Mouse (Mus musculus): ENCODE data around the gene Eaf1. TPM values are rescaled to one million over a fixed set of nuclear protein-coding genes. Genes with fewer than 3 reads are reported as not detected.
"Not testable (repeated sequence)": the region's sequence is repeated elsewhere in the genome, so short reads cannot be mapped to it uniquely, and the experiment has no call there.

Gene Eaf1
- 20.1 and 20.9 TPM in 2 replicates for polyA plus RNA-seq (2016; fragmentation: Nextera tagmentation; extraction: Ambion mirVana)

DNA sequence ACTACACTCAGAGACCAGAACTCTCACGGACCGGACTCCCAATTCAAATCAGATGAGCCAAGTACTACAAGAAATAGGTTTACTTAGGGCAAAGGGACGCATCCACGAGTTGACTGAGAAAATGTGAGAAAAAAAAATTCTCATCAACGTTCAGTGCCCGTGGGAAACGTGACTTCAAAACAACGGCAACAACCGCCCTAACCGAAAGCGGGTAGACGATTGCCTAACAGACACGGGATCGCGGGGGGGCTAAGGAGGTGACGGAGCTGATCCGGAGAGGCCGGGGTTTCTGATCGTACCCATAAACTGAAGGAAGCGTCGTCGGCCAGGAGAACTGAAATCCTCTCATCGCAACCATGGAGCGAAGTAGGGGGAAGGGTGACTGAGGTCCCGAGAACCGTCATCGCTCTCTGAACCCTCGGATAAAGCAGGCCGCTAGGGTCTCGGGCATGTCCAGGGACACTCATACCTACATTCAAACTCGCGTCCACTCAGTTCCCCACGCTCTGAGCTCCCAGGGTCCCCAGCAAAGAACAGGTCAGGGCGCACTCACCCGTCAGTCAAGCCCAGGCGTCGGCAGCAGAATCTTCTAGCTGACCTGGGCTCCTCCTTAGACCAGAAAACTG lies at the start of gene Eaf1:
Gene Eaf1 (plus strand): TSS at position 51 of the 626 bp plus-strand sequence.
- Histone ChIP-seq H3K9me3 (replicated peaks) (no peaks in the 10 kb centered on the region), H3K27ac (ENCODE audit: poor library complexity, severe bottlenecking) (peak within 1 kb of the TSS; percentile 83), H3K27me3 (replicated peaks) (no peaks in the 10 kb centered on the region), H3K4me2 (peak within 1 kb of the TSS; percentile 93), H3K36me3 (peaks cover 42% of the 10 kb centered on the region), H3K9ac (peak within 1 kb of the TSS; percentile 90), H3K4me3 (peak within 1 kb of the TSS; percentile 89), H3K4me1 (replicated peaks) (peaks cover 34% of the 10 kb centered on the region)
- ATAC-seq (ENCODE audit: insufficient number of reproducible peaks, low FRiP score): peak; percentile 56
- under 1% methylated on average over 37 of the region's 37 CpGs for WGBS

DNA sequence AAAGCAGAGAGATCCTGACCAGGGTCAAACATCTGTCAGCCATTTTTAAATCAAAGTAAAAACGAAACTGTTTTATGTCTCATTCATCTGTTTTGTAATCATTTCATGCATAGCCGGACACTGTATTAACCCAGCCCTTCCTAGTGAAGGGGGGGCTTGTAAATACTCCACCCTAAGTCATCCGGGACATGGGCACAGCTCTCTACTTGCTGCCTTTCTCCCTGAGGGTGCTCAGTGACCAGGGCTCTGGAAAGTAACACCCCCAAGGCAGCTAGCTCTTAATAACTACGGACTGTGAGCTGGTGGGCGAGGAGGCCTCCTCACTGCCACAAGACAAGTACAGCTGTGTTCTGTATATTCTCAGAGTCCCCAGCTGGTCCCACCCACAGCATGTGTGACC lies 45.2 kb upstream of the Eaf1 start:
- Histone ChIP-seq H3K4me2 (no peak overlapping the region), H3K27ac (ENCODE audit: poor library complexity, severe bottlenecking) (no peak overlapping the region), H3K4me3 (no peak overlapping the region), H3K9me3 (replicated peaks) (no peaks in the 10 kb centered on the region), H3K9ac (no peak overlapping the region), H3K36me3 (no peaks in the 10 kb centered on the region), H3K27me3 (replicated peaks) (no peaks in the 10 kb centered on the region), H3K4me1 (replicated peaks) (no peaks in the 10 kb centered on the region; the same call in 1 of the 2 replicates)
- ATAC-seq (ENCODE audit: insufficient number of reproducible peaks, low FRiP score): no peak
- WGBS: 67% methylated on average over 5 of the region's 5 CpGs

DNA sequence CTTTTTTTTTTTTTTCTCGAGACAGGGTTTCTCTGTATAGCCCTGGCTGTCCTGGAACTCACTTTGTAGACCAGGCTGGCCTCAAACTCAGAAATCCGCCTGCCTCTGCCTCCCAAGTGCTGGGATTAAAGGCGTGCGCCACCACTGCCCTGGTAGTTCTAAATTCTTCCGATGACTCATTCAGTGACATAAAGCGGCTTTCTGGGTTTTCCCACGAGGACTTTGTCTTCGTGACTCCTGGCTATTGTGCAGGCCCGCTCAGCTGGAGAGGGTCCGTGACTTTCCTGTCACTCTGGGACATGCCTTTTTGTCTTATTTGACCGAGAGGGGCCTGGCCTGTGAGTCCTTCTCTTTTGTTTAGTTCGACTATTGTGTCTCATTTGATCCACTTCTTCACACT lies 40.3 kb upstream of the Eaf1 start:
- H3K4me1 ChIP-seq (replicated peaks); H3K9ac ChIP-seq; ATAC-seq (ENCODE audit: insufficient number of reproducible peaks, low FRiP score); H3K9me3 ChIP-seq (replicated peaks); H3K36me3 ChIP-seq; H3K27ac ChIP-seq (ENCODE audit: poor library complexity, severe bottlenecking); H3K27me3 ChIP-seq (replicated peaks); H3K4me2 ChIP-seq; H3K4me3 ChIP-seq: not testable (repeated sequence)
- 81% methylated on average over 12 of the region's 12 CpGs for WGBS

DNA sequence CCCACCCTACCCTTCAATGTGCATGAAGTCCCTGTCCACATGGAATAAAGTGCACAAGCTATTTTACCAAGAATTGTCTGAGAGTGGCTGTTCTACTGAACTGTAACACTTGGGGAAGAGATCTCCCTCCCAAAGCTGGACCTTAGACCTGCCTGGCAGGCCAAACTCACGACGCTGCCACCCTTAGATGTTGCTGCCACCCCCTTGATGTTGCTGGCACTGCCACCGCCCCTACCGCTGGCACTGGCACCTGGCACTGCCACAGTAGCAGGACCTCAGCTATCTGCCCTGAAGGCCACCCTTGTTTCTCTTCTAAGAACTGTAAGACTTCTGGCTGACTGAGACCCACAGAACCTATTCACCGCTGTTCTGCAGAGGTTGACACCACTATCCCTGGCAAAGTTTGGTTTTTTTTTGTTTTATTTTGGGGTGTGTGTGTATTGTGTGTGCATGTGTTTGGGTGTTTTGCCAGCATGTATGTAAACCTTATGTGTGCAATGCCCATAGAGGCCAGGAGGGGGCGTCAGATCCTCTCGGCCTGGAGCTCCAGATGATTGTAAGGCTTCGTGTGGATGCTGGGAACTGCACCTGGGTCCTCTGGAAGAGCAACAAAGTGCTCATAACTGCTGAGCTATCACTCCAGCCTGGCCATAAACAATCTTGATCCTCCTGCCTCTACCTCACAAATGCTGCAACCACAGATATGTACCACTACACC lies 39.2 kb upstream of the Eaf1 start:
- H3K4me3 ChIP-seq: no peak overlapping the region
- no peaks in the 10 kb centered on the region for H3K36me3 ChIP-seq
- H3K27me3 ChIP-seq (replicated peaks): no peaks in the 10 kb centered on the region
- no peak overlapping the region for H3K27ac ChIP-seq (ENCODE audit: poor library complexity, severe bottlenecking)
- no peak overlapping the region for H3K9ac ChIP-seq
- 80% methylated on average over 8 of the region's 8 CpGs for WGBS
- H3K4me1 ChIP-seq (replicated peaks): 0 out of 2 replicates have a peak, but pooled peaks cover 5% of the 10 kb centered on the region
- H3K9me3 ChIP-seq (replicated peaks): no peaks in the 10 kb centered on the region
- no peak for ATAC-seq (ENCODE audit: insufficient number of reproducible peaks, low FRiP score)
- no peak overlapping the region for H3K4me2 ChIP-seq

DNA sequence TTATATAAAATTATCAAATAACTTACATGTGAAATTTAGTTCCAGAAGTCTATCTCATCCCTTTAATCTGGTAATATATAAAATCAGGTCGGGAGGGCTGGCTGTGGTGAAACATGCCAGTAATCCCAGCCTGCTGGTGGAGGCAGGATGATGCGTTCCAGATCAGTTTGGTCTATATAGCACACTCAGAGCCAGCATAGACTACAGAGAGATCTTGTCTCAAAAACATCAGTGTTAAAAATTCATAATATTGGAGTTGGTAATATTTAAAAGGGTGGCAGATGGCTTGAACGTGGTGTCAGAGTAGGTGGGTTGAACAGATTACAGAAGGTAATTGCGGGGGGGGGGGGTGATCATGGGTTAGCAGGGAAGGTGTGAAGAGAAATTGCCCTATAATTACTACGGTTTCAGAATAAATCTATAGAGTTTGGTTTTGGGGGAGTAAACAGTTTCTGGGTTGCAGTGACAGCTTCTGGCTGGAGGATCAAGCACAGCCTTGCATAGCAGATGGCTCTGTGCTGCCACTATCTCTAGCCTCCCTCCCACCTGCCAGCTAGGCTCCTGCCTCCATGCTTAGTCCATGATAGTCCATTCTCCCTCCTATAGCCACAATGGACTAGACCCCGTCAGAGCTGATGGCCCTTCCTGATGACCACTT lies 38.0 kb upstream of the Eaf1 start:
- no peaks in the 10 kb centered on the region for H3K27me3 ChIP-seq (replicated peaks)
- no peak overlapping the region for H3K4me3 ChIP-seq
- H3K4me1 ChIP-seq (replicated peaks): 0 out of 2 replicates have a peak, but pooled peaks cover 5% of the 10 kb centered on the region
- H3K36me3 ChIP-seq: no peaks in the 10 kb centered on the region
- H3K9me3 ChIP-seq (replicated peaks): no peaks in the 10 kb centered on the region
- 83% methylated on average over 6 of the region's 6 CpGs for WGBS
- H3K4me2 ChIP-seq: no peak overlapping the region
- H3K9ac ChIP-seq: no peak overlapping the region
- no peak for ATAC-seq (ENCODE audit: insufficient number of reproducible peaks, low FRiP score)
- H3K27ac ChIP-seq (ENCODE audit: poor library complexity, severe bottlenecking): no peak overlapping the region

DNA sequence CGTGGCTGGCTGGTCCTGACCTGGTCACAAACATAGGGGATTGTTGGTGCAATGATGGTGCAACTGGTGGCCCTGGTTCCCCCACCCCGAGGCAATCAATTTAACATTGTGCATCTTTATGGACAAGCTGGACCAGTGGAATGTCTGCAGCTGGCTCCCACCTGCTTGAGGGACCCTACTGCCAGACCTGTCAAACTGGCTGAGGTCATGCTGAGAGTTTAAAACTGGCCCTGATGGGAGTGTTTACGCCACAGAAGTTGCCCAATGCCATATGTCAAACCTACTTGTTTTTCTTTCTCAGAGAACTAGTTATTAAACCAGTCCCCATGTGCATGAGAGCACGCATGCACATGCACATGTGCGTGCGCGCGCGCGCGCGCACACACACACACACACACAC lies 36.2 kb upstream of the Eaf1 start:
- no peaks in the 10 kb centered on the region for H3K27me3 ChIP-seq (replicated peaks)
- H3K9ac ChIP-seq: no peak overlapping the region
- WGBS: 87% methylated on average over 12 of the region's 12 CpGs
- no peaks in the 10 kb centered on the region for H3K9me3 ChIP-seq (replicated peaks)
- H3K36me3 ChIP-seq: no peaks in the 10 kb centered on the region
- no peak for ATAC-seq (ENCODE audit: insufficient number of reproducible peaks, low FRiP score)
- 0 out of 2 replicates have a peak, but pooled peaks cover 5% of the 10 kb centered on the region for H3K4me1 ChIP-seq (replicated peaks)
- H3K27ac ChIP-seq (ENCODE audit: poor library complexity, severe bottlenecking): no peak overlapping the region
- no peak overlapping the region for H3K4me2 ChIP-seq
- H3K4me3 ChIP-seq: no peak overlapping the region

DNA sequence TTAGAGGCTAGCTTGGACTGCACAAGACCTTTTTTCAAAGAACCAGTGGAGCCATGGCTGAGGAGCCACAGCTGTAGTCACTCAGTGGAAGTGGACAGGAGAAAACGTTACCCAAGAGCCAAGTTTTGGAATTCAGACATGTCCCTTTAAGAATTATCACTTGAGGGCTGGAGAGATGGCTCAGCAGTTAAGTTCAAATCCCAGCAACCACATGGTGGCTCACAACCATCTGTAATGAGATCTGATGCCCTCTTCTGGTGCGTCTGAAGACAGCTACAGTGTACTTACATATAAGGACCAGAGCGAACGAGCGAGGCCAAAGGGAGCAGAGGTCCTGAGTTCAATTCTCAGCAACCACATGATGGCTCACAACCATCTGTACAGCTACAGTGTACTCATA lies 32.0 kb upstream of the Eaf1 start:
- H3K4me1 ChIP-seq (replicated peaks); H3K9me3 ChIP-seq (replicated peaks); H3K27me3 ChIP-seq (replicated peaks); H3K27ac ChIP-seq (ENCODE audit: poor library complexity, severe bottlenecking); ATAC-seq (ENCODE audit: insufficient number of reproducible peaks, low FRiP score); H3K4me3 ChIP-seq; H3K4me2 ChIP-seq; H3K36me3 ChIP-seq; H3K9ac ChIP-seq: not testable (repeated sequence)
- WGBS: 74% methylated on average over 5 of the region's 5 CpGs

DNA sequence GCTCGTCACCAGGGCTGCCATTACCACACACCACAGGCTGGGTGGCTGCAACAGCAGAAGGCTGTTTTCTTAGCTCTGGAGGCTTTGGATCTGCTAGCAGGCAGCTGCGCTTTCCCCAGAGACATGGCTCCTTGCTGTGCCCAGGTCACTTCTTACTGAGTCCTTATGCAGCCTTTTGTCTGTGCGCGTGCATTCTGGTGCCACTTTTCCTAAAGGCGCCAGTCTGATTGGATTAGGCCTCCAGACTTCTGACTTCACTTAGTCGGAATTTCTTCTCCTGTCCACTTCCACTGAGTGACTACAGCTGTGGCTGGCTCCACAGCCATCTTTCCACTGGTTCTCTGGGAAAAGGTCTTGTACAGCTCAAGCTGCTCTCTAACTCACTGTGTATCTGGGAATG lies 31.3 kb upstream of the Eaf1 start:
- 63% methylated on average over 6 of the region's 6 CpGs for WGBS

DNA sequence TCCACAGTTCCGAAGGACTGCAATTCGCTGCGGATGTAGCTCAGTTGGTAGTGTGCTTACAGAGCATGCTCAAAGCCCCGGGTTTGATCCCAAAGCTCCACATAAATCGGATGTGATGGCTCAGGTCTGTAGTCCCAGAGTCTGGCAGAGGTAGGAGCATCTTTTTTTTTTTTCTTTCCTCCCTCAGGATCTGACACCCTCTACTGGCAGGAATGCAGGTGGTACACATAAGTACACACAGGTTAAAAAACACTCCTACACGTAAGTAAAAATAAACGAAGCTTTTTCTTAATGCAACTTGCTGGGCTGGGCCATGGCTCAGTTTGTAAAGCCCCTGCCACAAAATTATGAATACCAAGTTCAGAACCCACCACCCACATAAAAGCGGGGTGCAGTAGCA lies 30.0 kb upstream of the Eaf1 start:
- no peaks in the 10 kb centered on the region for H3K27me3 ChIP-seq (replicated peaks)
- ATAC-seq (ENCODE audit: insufficient number of reproducible peaks, low FRiP score): no peak
- peaks cover 4% of the 10 kb centered on the region; the same call in 1 of the 2 replicates for H3K4me1 ChIP-seq (replicated peaks)
- no peak overlapping the region for H3K4me2 ChIP-seq
- H3K4me3 ChIP-seq: no peak overlapping the region
- H3K9me3 ChIP-seq (replicated peaks): no peaks in the 10 kb centered on the region
- 51% methylated on average over 8 of the region's 8 CpGs for WGBS
- H3K36me3 ChIP-seq: no peaks in the 10 kb centered on the region
- no peak overlapping the region for H3K9ac ChIP-seq
- no peak overlapping the region for H3K27ac ChIP-seq (ENCODE audit: poor library complexity, severe bottlenecking)

More for the DNA sequence above, 31.3 kb upstream of the Eaf1 start:
- Histone ChIP-seq H3K4me3 (no peak overlapping the region), H3K4me1 (replicated peaks) (peaks cover 4% of the 10 kb centered on the region; the same call in 1 of the 2 replicates), H3K27ac (ENCODE audit: poor library complexity, severe bottlenecking) (peak overlapping the region; percentile 65), H3K9ac (no peak overlapping the region), H3K4me2 (no peak overlapping the region), H3K9me3 (replicated peaks) (no peaks in the 10 kb centered on the region), H3K27me3 (replicated peaks) (no peaks in the 10 kb centered on the region), H3K36me3 (no peaks in the 10 kb centered on the region)
- no peak for ATAC-seq (ENCODE audit: insufficient number of reproducible peaks, low FRiP score)

DNA sequence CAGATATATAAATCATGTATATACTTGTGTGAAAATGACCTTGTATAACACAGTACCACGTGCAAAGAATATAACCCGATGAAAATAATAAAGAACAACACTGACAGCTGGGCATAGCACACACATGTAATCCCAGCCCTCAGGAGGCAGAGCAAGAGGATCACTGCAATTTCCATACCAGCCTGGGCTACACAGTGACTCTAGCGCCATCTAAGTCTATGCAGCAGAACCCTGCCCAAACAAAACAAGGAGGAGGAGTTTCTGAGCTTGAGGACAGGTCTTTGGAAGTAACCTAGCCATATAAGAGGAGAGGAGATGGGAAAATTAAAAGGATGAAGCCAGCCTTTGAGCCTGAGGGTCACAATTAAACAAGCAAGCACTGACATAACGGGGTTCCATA lies 24.5 kb upstream of the Eaf1 start:
- Histone ChIP-seq H3K36me3 (peaks cover 4% of the 10 kb centered on the region; the same call in 1 of the 2 replicates), H3K9me3 (replicated peaks) (no peaks in the 10 kb centered on the region), H3K4me1 (replicated peaks) (peaks cover 4% of the 10 kb centered on the region; the same call in 1 of the 2 replicates), H3K27me3 (replicated peaks) (no peaks in the 10 kb centered on the region), H3K9ac (no peak overlapping the region), H3K4me3 (no peak overlapping the region), H3K27ac (ENCODE audit: poor library complexity, severe bottlenecking) (no peak overlapping the region), H3K4me2 (no peak overlapping the region)
- no peak for ATAC-seq (ENCODE audit: insufficient number of reproducible peaks, low FRiP score)
- 56% methylated on average over 4 of the region's 4 CpGs for WGBS

DNA sequence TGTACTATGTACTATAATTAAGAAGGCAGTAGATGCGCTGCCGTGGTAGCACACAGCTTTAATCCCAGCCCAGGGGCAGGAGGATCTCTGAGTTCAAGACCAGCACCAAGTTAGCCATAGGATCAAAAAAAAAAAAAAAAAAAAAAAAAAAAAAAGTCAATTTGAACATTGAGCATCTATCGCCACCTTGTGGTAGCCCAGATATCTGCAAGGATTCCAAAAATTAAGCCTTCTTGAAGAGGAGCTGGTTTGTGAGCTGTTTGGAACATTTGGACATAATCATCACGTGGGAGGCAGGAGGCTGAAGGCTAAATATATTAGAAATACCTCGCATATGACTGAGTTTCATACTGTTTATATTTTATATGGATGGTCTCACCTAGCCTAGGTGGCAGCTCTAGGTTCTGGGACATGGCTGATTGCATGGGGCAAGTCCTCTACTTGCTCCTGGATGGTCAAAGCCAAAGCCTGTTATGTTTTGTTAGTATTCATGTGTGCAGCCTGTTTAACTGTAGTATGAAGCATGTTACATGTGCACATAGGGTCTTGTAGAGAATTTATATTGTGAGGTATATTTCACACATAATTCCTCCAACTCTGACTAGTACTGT lies 21.6 kb upstream of the Eaf1 start:
- no peak for ATAC-seq (ENCODE audit: insufficient number of reproducible peaks, low FRiP score)
- Histone ChIP-seq H3K27ac (ENCODE audit: poor library complexity, severe bottlenecking) (no peak overlapping the region), H3K4me2 (no peak overlapping the region), H3K9me3 (replicated peaks) (no peaks in the 10 kb centered on the region), H3K27me3 (replicated peaks) (no peaks in the 10 kb centered on the region), H3K9ac (no peak overlapping the region), H3K4me3 (no peak overlapping the region), H3K36me3 (peaks cover 4% of the 10 kb centered on the region; the same call in 1 of the 2 replicates), H3K4me1 (replicated peaks) (no peaks in the 10 kb centered on the region)
- 6% methylated on average over 5 of the region's 5 CpGs for WGBS

Measured in heart, embryonic 12.5 days (tissue).